In the genomic region with DNA sequence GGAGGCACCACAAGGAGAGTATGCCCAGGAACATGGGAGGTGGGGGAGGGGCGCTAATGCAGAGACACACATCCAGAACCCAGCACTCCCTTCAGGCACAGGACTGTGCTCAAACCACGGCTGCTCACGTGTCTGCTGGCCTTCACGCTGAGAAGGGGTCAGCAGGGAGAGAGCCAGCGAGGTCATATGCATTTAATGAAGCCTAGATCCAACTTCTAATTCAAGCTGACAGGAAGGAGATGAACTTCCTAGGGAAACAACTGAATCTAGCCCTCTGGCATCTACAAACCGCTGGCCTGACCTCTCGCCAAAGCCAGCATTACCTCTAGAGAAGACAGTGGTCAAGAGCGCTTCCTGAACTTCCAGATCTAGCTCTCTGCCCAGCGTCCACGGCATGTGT, we compare ENCODE assay signal across 24 mouse cellular contexts. TPM values are rescaled to one million over a fixed set of nuclear protein-coding genes. Genes with fewer than 3 reads are reported as not detected.
A peak's percentile ranks its signal among the peaks of the same experiment; 100 is the strongest.
DNase-seq lines count a peak whose midpoint lies in the region; ATAC-seq and TF ChIP-seq lines count a peak whose summit lies in the region.
"Had no signal": no experiment of that assay in that cellular context is flagged by ENCODE, and none has a peak within 500 bp of the region (broad histone marks: within the 10 kb centered on the region; RNA-seq: fewer than 3 reads in every experiment).

No protein-coding gene starts in this region.

- no peaks in the 10 kb centered on the region for H3K4me1 ChIP-seq in kidney, postnatal 0 days (replicated peaks; ENCODE audit: insufficient read depth, low read length)
- peaks cover 3% of the 10 kb centered on the region; the same call in 1 of the 2 replicates for H3K4me1 ChIP-seq in kidney, embryonic 15.5 days
- no peaks in the 10 kb centered on the region; the same call in 1 of the 2 replicates for H3K4me1 ChIP-seq in lung, embryonic 16.5 days (replicated peaks; ENCODE audit: control insufficient read depth, insufficient read depth, low read length)
- peaks cover 28% of the 10 kb centered on the region for H3K4me1 ChIP-seq in brown adipose tissue, adult 24 weeks (ENCODE audit: control insufficient read depth, insufficient read depth, insufficient read length, low read length)
- H3K4me1 ChIP-seq: hindbrain, embryonic 13.5 days; limb, embryonic 13.5 days; midbrain, embryonic 15.5 days; neural tube, embryonic 12.5 days; stomach, embryonic 15.5 days had no signal

- H3K27ac ChIP-seq in gastrocnemius, adult 2 months, result peak overlapping the region; percentile 48; the same call in 1 of the 2 replicates
- no peak overlapping the region for H3K27ac ChIP-seq in kidney, postnatal 0 days
- H3K27ac ChIP-seq in kidney, embryonic 15.5 days, result no peak overlapping the region
- no peak overlapping the region for H3K27ac ChIP-seq in lung, embryonic 16.5 days (ENCODE audit: low read length)
- peak overlapping the region; percentile 31 for H3K27ac ChIP-seq in brown adipose tissue, adult 24 weeks (replicated peaks; ENCODE audit: low read depth, low read length)
- H3K27ac ChIP-seq: embryonic facial prominence, embryonic 10.5 days; forebrain, embryonic 15.5 days; hindbrain, embryonic 13.5 days; limb, embryonic 13.5 days; midbrain, embryonic 15.5 days; neural tube, embryonic 12.5 days; stomach, embryonic 15.5 days had no signal

- H3K9me3 ChIP-seq in kidney, postnatal 0 days (replicated peaks; ENCODE audit: low read length), result no peaks in the 10 kb centered on the region
- H3K9me3 ChIP-seq in kidney, embryonic 15.5 days (replicated peaks), result peaks cover 4% of the 10 kb centered on the region; the same call in 1 of the 2 replicates
- peaks cover 5% of the 10 kb centered on the region for H3K9me3 ChIP-seq in lung, embryonic 16.5 days (ENCODE audit: control insufficient read depth, low read length)
- H3K9me3 ChIP-seq: forebrain, embryonic 15.5 days; midbrain, embryonic 15.5 days; neural tube, embryonic 12.5 days; stomach, embryonic 15.5 days had no signal

- H3K36me3 ChIP-seq in kidney, postnatal 0 days (ENCODE audit: insufficient read depth, low read length), result peaks cover 17% of the 10 kb centered on the region
- H3K36me3 ChIP-seq in kidney, embryonic 15.5 days, result peaks cover 60% of the 10 kb centered on the region
- H3K36me3 ChIP-seq in lung, embryonic 16.5 days (ENCODE audit: control insufficient read depth, insufficient read depth, low read length), result peaks cover 21% of the 10 kb centered on the region

- H3K4me2 ChIP-seq in kidney, postnatal 0 days (ENCODE audit: low read length), result no peak overlapping the region
- H3K4me2 ChIP-seq in kidney, embryonic 15.5 days, result no peak overlapping the region
- no peak overlapping the region for H3K4me2 ChIP-seq in lung, embryonic 16.5 days (ENCODE audit: low read depth, low read length)
- H3K4me2 ChIP-seq: forebrain, embryonic 15.5 days; hindbrain, embryonic 13.5 days; limb, embryonic 13.5 days; midbrain, embryonic 15.5 days; neural tube, embryonic 12.5 days; stomach, embryonic 15.5 days had no signal

- no peak overlapping the region for H3K4me3 ChIP-seq in gastrocnemius, adult 2 months
- H3K4me3 ChIP-seq in kidney, postnatal 0 days (replicated peaks; ENCODE audit: low read depth, low read length), result no peak overlapping the region
- no peak overlapping the region for H3K4me3 ChIP-seq in kidney, embryonic 15.5 days (replicated peaks)
- H3K4me3 ChIP-seq in lung, embryonic 16.5 days (ENCODE audit: low read length), result no peak overlapping the region
- no peak overlapping the region for H3K4me3 ChIP-seq in brown adipose tissue, adult 24 weeks (ENCODE audit: insufficient read depth, low read depth, low read length)
- H3K4me3 ChIP-seq: embryonic facial prominence, embryonic 10.5 days; forebrain, embryonic 15.5 days; hindbrain, embryonic 13.5 days; limb, embryonic 13.5 days; midbrain, embryonic 15.5 days; neural tube, embryonic 12.5 days; stomach, embryonic 15.5 days had no signal

- intact Hi-C loops in gastrocnemius, adult 2 months (cut with DNase I), result no loop called here

- DNase-seq in gastrocnemius, adult 2 months, result no peak
- DNase-seq in gastrocnemius, adult 8-10 months (ENCODE audit: low spot score in 2 of 2), result no peak
- peak; percentile 32 for DNase-seq in kidney, postnatal 0 days (ENCODE audit: low spot score)
- no peak for DNase-seq in lung, postnatal 10 days
- DNase-seq in spleen, postnatal 14 days (ENCODE audit: low spot score in 2 of 2), result no peak
- DNase-seq: cerebellum, adult 11-12 months; cerebellum, postnatal 10 days; gastrocnemius, postnatal 14 days; heart, adult 11 months; heart, postnatal 36 days; lung, adult 18-20 months; right cerebral cortex, postnatal 4 days; thymus, postnatal 36 days had no signal

- no peak for ATAC-seq in kidney, postnatal 0 days (replicated peaks; ENCODE audit: low FRiP score, low read depth)
- no peak for ATAC-seq in kidney, embryonic 15.5 days (replicated peaks; ENCODE audit: low FRiP score)
- peak; percentile 10; the same call in 1 of the 2 replicates for ATAC-seq in lung, embryonic 16.5 days (ENCODE audit: low read depth)
- ATAC-seq: CD4-positive, CD25-positive, alpha-beta regulatory T cell, adult 4 months; forebrain, embryonic 15.5 days; midbrain, embryonic 15.5 days had no signal

- 69% methylated on average over 10 of the region's 10 CpGs for WGBS in kidney, postnatal 0 days
- WGBS in kidney, embryonic 15.5 days, result 74% methylated on average over 10 of the region's 10 CpGs
- 69% methylated on average over 10 of the region's 10 CpGs for WGBS in lung, embryonic 16.5 days

- TF ChIP-seq CTCF in gastrocnemius, adult 2 months (IDR thresholded peaks at IDR 0.05), result no peak
- no peak for TF ChIP-seq CTCF in kidney, postnatal 0 days (IDR thresholded peaks at IDR 0.05; ENCODE audit: low read depth)

- H3K27me3 ChIP-seq in kidney, postnatal 0 days (ENCODE audit: insufficient read depth, low read length), result no peaks in the 10 kb centered on the region
- H3K27me3 ChIP-seq in kidney, embryonic 15.5 days, result no peaks in the 10 kb centered on the region
- no peaks in the 10 kb centered on the region for H3K27me3 ChIP-seq in lung, embryonic 16.5 days (ENCODE audit: control insufficient read depth, insufficient read depth, low read depth, low read length)
- H3K27me3 ChIP-seq: forebrain, embryonic 15.5 days; hindbrain, embryonic 13.5 days; limb, embryonic 13.5 days; midbrain, embryonic 15.5 days; neural tube, embryonic 12.5 days; stomach, embryonic 15.5 days had no signal

- H3K9ac ChIP-seq in kidney, postnatal 0 days (ENCODE audit: low read depth, low read length), result no peak overlapping the region
- no peak overlapping the region for H3K9ac ChIP-seq in kidney, embryonic 15.5 days
- no peak overlapping the region for H3K9ac ChIP-seq in lung, embryonic 16.5 days (ENCODE audit: low read length)
- H3K9ac ChIP-seq: forebrain, embryonic 15.5 days; hindbrain, embryonic 13.5 days; limb, embryonic 13.5 days; midbrain, embryonic 15.5 days; neural tube, embryonic 12.5 days; stomach, embryonic 15.5 days had no signal

RNA-seq across cellular contexts. Expression of gene Sfn, which starts 13.4 kb away (rescaled TPM):
- 1 to 10 TPM; 1.1 to 1.5 TPM for total RNA-seq in gastrocnemius, adult 2 months (2021)
- 1 to 10 TPM in 1 of 4 experiments, under 1 TPM in 3; 0.51 to 1.3 (median 0.79) TPM for total RNA-seq in gastrocnemius, adult 8-10 months (2022)
- 20.5 and 21.3 TPM in 2 replicates for polyA plus RNA-seq in kidney, postnatal 0 days (2015; fragmentation: Nextera tagmentation; extraction: Ambion mirVana)
- polyA plus RNA-seq in kidney, embryonic 15.5 days (2015; fragmentation: Nextera tagmentation; extraction: Ambion mirVana), result 9.8 and 13.3 TPM in 2 replicates
- 21.6 and 29.3 TPM in 2 replicates for polyA plus RNA-seq in lung, embryonic 16.5 days (2015; fragmentation: Nextera tagmentation; extraction: Ambion mirVana)
- polyA plus RNA-seq in brown adipose tissue, adult 24 weeks (2012; ENCODE audit: insufficient read depth, insufficient read length, missing spikeins), result 1.2 and 1.3 TPM in 2 replicates

RNA-seq across cellular contexts. Expression of gene Gpn2, which starts 31.3 kb away (rescaled TPM):
- 1 to 10 TPM; 4.9 to 6.3 TPM for total RNA-seq in gastrocnemius, adult 2 months (2021)
- total RNA-seq in gastrocnemius, adult 8-10 months (2022), result 1 to 10 TPM; 4.8 to 6.8 (median 5.7) TPM
- 17.5 and 19.5 TPM in 2 replicates for polyA plus RNA-seq in kidney, postnatal 0 days (2015; fragmentation: Nextera tagmentation; extraction: Ambion mirVana)
- 19.8 and 20.3 TPM in 2 replicates for polyA plus RNA-seq in kidney, embryonic 15.5 days (2015; fragmentation: Nextera tagmentation; extraction: Ambion mirVana)
- 17.1 and 18.9 TPM in 2 replicates for polyA plus RNA-seq in lung, embryonic 16.5 days (2015; fragmentation: Nextera tagmentation; extraction: Ambion mirVana)
- polyA plus RNA-seq in brown adipose tissue, adult 24 weeks (2012; ENCODE audit: insufficient read depth, insufficient read length, missing spikeins), result 8.1 TPM in 2 replicates

RNA-seq across cellular contexts. Expression of gene Zdhhc18, which starts 34.5 kb away (rescaled TPM):
- total RNA-seq in gastrocnemius, adult 2 months (2021), result 10 to 100 TPM; 25.4 to 32.3 TPM
- total RNA-seq in gastrocnemius, adult 8-10 months (2022), result 10 to 100 TPM; 25.7 to 48.0 (median 33.2) TPM
- polyA plus RNA-seq in kidney, postnatal 0 days (2015; fragmentation: Nextera tagmentation; extraction: Ambion mirVana), result 3.7 and 7.1 TPM in 2 replicates
- 2.5 and 3.8 TPM in 2 replicates for polyA plus RNA-seq in kidney, embryonic 15.5 days (2015; fragmentation: Nextera tagmentation; extraction: Ambion mirVana)
- 3.1 and 3.3 TPM in 2 replicates for polyA plus RNA-seq in lung, embryonic 16.5 days (2015; fragmentation: Nextera tagmentation; extraction: Ambion mirVana)
- 9.4 and 10.6 TPM in 2 replicates for polyA plus RNA-seq in brown adipose tissue, adult 24 weeks (2012; ENCODE audit: insufficient read depth, insufficient read length, missing spikeins)

RNA-seq across cellular contexts. Expression of gene Gpatch3, which starts 40.9 kb away (rescaled TPM):
- total RNA-seq in gastrocnemius, adult 2 months (2021), result 1 to 10 TPM; 3.0 to 3.2 TPM
- total RNA-seq in gastrocnemius, adult 8-10 months (2022), result 1 to 10 TPM; 3.0 to 3.8 (median 3.4) TPM
- polyA plus RNA-seq in kidney, postnatal 0 days (2015; fragmentation: Nextera tagmentation; extraction: Ambion mirVana), result 7.4 and 8.2 TPM in 2 replicates
- polyA plus RNA-seq in kidney, embryonic 15.5 days (2015; fragmentation: Nextera tagmentation; extraction: Ambion mirVana), result 7.4 and 7.8 TPM in 2 replicates
- 5.6 and 6.5 TPM in 2 replicates for polyA plus RNA-seq in lung, embryonic 16.5 days (2015; fragmentation: Nextera tagmentation; extraction: Ambion mirVana)
- polyA plus RNA-seq in brown adipose tissue, adult 24 weeks (2012; ENCODE audit: insufficient read depth, insufficient read length, missing spikeins), result 0.96 and 1.5 TPM in 2 replicates

RNA-seq across cellular contexts. Expression of gene Pigv, which starts 57.0 kb away (rescaled TPM):
- 10 to 100 TPM; 10.4 to 11.7 TPM for total RNA-seq in gastrocnemius, adult 2 months (2021)
- 10 to 100 TPM; 12.3 to 16.0 (median 12.5) TPM for total RNA-seq in gastrocnemius, adult 8-10 months (2022)
- polyA plus RNA-seq in kidney, postnatal 0 days (2015; fragmentation: Nextera tagmentation; extraction: Ambion mirVana), result 19.1 and 19.7 TPM in 2 replicates
- 19.9 and 20.2 TPM in 2 replicates for polyA plus RNA-seq in kidney, embryonic 15.5 days (2015; fragmentation: Nextera tagmentation; extraction: Ambion mirVana)
- polyA plus RNA-seq in lung, embryonic 16.5 days (2015; fragmentation: Nextera tagmentation; extraction: Ambion mirVana), result 20.1 and 20.7 TPM in 2 replicates
- 4.6 and 5.9 TPM in 2 replicates for polyA plus RNA-seq in brown adipose tissue, adult 24 weeks (2012; ENCODE audit: insufficient read depth, insufficient read length, missing spikeins)

Comparison
In these comparisons a context has a peak if more than half of its experiments do, and no peak if none do; other contexts are left out.
1. H3K27ac ChIP-seq: peak in gastrocnemius, adult 2 months (single experiment) and brown adipose tissue, adult 24 weeks (single experiment); none in kidney, postnatal 0 days (single experiment), kidney, embryonic 15.5 days (single experiment) and lung, embryonic 16.5 days (single experiment).